In genomic region chr7:115568821-115569240, GRCm38 (mm10) we compare ENCODE assay signal across 10 mouse cellular contexts.
DNase-seq lines count a peak whose midpoint lies in the region; ATAC-seq and TF ChIP-seq lines count a peak whose summit lies in the region.
"Had no signal": no experiment of that assay in that cellular context is flagged by ENCODE, and none has a peak within 500 bp of the region (broad histone marks: within the 10 kb centered on the region; RNA-seq: fewer than 3 reads in every experiment).

No protein-coding gene starts in this region.

- no peak overlapping the region for H3K4me3 ChIP-seq in intestine, embryonic 14.5 days (ENCODE audit: low read depth, low read length)
- no peak overlapping the region for H3K4me3 ChIP-seq in intestine, embryonic 16.5 days (ENCODE audit: low read length)
- no peak overlapping the region for H3K4me3 ChIP-seq in embryonic facial prominence, embryonic 12.5 days
- H3K4me3 ChIP-seq in heart, postnatal 0 days (ENCODE audit: low read depth, low read length) = no peak overlapping the region
- H3K4me3 ChIP-seq in midbrain, embryonic 16.5 days (ENCODE audit: low read depth, low read length) = peak overlapping the region; percentile 28
- H3K4me3 ChIP-seq in liver, embryonic 12.5 days = no peak overlapping the region
- H3K4me3 ChIP-seq: stomach, embryonic 15.5 days had no signal

- no peak for ATAC-seq in intestine, embryonic 14.5 days (replicated peaks; ENCODE audit: low FRiP score, low TSS enrichment, low read depth)
- no peak for ATAC-seq in intestine, embryonic 16.5 days
- ATAC-seq in embryonic facial prominence, embryonic 12.5 days (ENCODE audit: insufficient number of reproducible peaks, insufficient read depth, low FRiP score, low TSS enrichment) = 0 out of 2 replicates have a peak, but pooled peaks have one; percentile 67
- ATAC-seq in heart, postnatal 0 days (ENCODE audit: insufficient read depth, low read depth) = no peak
- peak; percentile 60 for ATAC-seq in midbrain, embryonic 16.5 days
- ATAC-seq in megakaryocyte-erythroid progenitor cell, adult 5-6 weeks (replicated peaks; ENCODE audit: low FRiP score, low TSS enrichment, poor library complexity, severe bottlenecking) = no peak
- no peak for ATAC-seq in liver, embryonic 12.5 days

- peaks cover 16% of the 10 kb centered on the region; the same call in 1 of the 2 replicates for H3K4me1 ChIP-seq in intestine, embryonic 14.5 days (replicated peaks; ENCODE audit: control insufficient read depth, insufficient read depth, low read length)
- H3K4me1 ChIP-seq in intestine, embryonic 16.5 days (ENCODE audit: control insufficient read depth, insufficient read depth, low read length) = peaks cover 4% of the 10 kb centered on the region
- peaks cover 20% of the 10 kb centered on the region for H3K4me1 ChIP-seq in embryonic facial prominence, embryonic 12.5 days
- peaks cover 5% of the 10 kb centered on the region; the same call in 1 of the 2 replicates for H3K4me1 ChIP-seq in heart, postnatal 0 days (ENCODE audit: control insufficient read depth, insufficient read depth)
- H3K4me1 ChIP-seq in midbrain, embryonic 16.5 days (ENCODE audit: control insufficient read depth, insufficient read depth, low read length) = peaks cover 24% of the 10 kb centered on the region
- H3K4me1 ChIP-seq in liver, embryonic 12.5 days = peaks cover 13% of the 10 kb centered on the region; the same call in 1 of the 2 replicates

- DNase-seq in intestine, embryonic 14.5 days (ENCODE audit: low spot score) = peak; percentile 57
- DNase-seq in heart, postnatal 0 days (ENCODE audit: low spot score) = peak; percentile 6
- no peak for DNase-seq in layer of hippocampus, adult 9-10 months (ENCODE audit: low spot score)

- H3K27ac ChIP-seq in intestine, embryonic 14.5 days (ENCODE audit: low read depth) = no peak overlapping the region
- no peak overlapping the region for H3K27ac ChIP-seq in intestine, embryonic 16.5 days (ENCODE audit: low read length)
- H3K27ac ChIP-seq in embryonic facial prominence, embryonic 12.5 days = no peak overlapping the region
- no peak overlapping the region for H3K27ac ChIP-seq in heart, postnatal 0 days (ENCODE audit: low read depth)
- peak overlapping the region; percentile 47; the same call in 1 of the 2 replicates for H3K27ac ChIP-seq in midbrain, embryonic 16.5 days (ENCODE audit: low read length)
- no peak overlapping the region for H3K27ac ChIP-seq in liver, embryonic 12.5 days
- H3K27ac ChIP-seq: liver, embryonic 14.5 days; stomach, embryonic 15.5 days had no signal

- WGBS in intestine, embryonic 14.5 days = 37% methylated on average over 9 of the region's 9 CpGs
- 40% methylated on average over 9 of the region's 9 CpGs for WGBS in intestine, embryonic 16.5 days
- WGBS in embryonic facial prominence, embryonic 12.5 days = 20% methylated on average over 9 of the region's 9 CpGs
- WGBS in heart, postnatal 0 days = 30% methylated on average over 9 of the region's 9 CpGs
- 2% methylated on average over 9 of the region's 9 CpGs for WGBS in midbrain, embryonic 16.5 days
- 69% methylated on average over 9 of the region's 9 CpGs for WGBS in liver, embryonic 12.5 days (ENCODE audit: insufficient replicate concordance)

- no peak for TF ChIP-seq EP300 in heart, postnatal 0 days (IDR thresholded peaks at IDR 0.05; ENCODE audit: low read depth)

- TF ChIP-seq CTCF in heart, postnatal 0 days (IDR thresholded peaks at IDR 0.05; ENCODE audit: low read depth) = no peak

- no peaks in the 10 kb centered on the region for H3K27me3 ChIP-seq in intestine, embryonic 14.5 days (replicated peaks; ENCODE audit: control insufficient read depth, insufficient read depth, low read length)
- no peaks in the 10 kb centered on the region for H3K27me3 ChIP-seq in intestine, embryonic 16.5 days (replicated peaks; ENCODE audit: control insufficient read depth, insufficient read depth, low read length)
- H3K27me3 ChIP-seq in embryonic facial prominence, embryonic 12.5 days = 0 out of 2 replicates have a peak, but pooled peaks cover 4% of the 10 kb centered on the region
- no peaks in the 10 kb centered on the region for H3K27me3 ChIP-seq in heart, postnatal 0 days (ENCODE audit: control insufficient read depth, insufficient read depth, low read length)
- H3K27me3 ChIP-seq in midbrain, embryonic 16.5 days (ENCODE audit: control insufficient read depth, insufficient read depth, low read depth, low read length) = no peaks in the 10 kb centered on the region; the same call in 1 of the 2 replicates
- H3K27me3 ChIP-seq in liver, embryonic 12.5 days (replicated peaks) = no peaks in the 10 kb centered on the region
- H3K27me3 ChIP-seq: stomach, embryonic 15.5 days had no signal

- no peaks in the 10 kb centered on the region for H3K9me3 ChIP-seq in intestine, embryonic 14.5 days (ENCODE audit: control insufficient read depth, low read length)
- no peaks in the 10 kb centered on the region for H3K9me3 ChIP-seq in intestine, embryonic 16.5 days (ENCODE audit: control insufficient read depth, low read length)
- H3K9me3 ChIP-seq in embryonic facial prominence, embryonic 12.5 days = no peaks in the 10 kb centered on the region
- H3K9me3 ChIP-seq in heart, postnatal 0 days (replicated peaks; ENCODE audit: control insufficient read depth, low read length) = no peaks in the 10 kb centered on the region
- H3K9me3 ChIP-seq in midbrain, embryonic 16.5 days (replicated peaks; ENCODE audit: control insufficient read depth, low read length, poor library complexity, severe bottlenecking) = no peaks in the 10 kb centered on the region
- H3K9me3 ChIP-seq in liver, embryonic 12.5 days (replicated peaks) = no peaks in the 10 kb centered on the region
- H3K9me3 ChIP-seq: stomach, embryonic 15.5 days had no signal

- H3K9ac ChIP-seq in intestine, embryonic 14.5 days (ENCODE audit: low read length) = no peak overlapping the region
- H3K9ac ChIP-seq in intestine, embryonic 16.5 days (ENCODE audit: low read depth, low read length) = no peak overlapping the region
- no peak overlapping the region for H3K9ac ChIP-seq in embryonic facial prominence, embryonic 12.5 days
- no peak overlapping the region for H3K9ac ChIP-seq in heart, postnatal 0 days (replicated peaks; ENCODE audit: low read depth, low read length)
- peak overlapping the region; percentile 39 for H3K9ac ChIP-seq in midbrain, embryonic 16.5 days (ENCODE audit: low read depth, low read length)
- H3K9ac ChIP-seq in liver, embryonic 12.5 days = no peak overlapping the region
- H3K9ac ChIP-seq: liver, embryonic 14.5 days; stomach, embryonic 15.5 days had no signal

- H3K4me2 ChIP-seq in intestine, embryonic 14.5 days (ENCODE audit: low read length) = no peak overlapping the region
- no peak overlapping the region for H3K4me2 ChIP-seq in intestine, embryonic 16.5 days (ENCODE audit: low read depth, low read length)
- H3K4me2 ChIP-seq in embryonic facial prominence, embryonic 12.5 days (replicated peaks) = peak overlapping the region; percentile 4
- peak overlapping the region; percentile 37 for H3K4me2 ChIP-seq in heart, postnatal 0 days (ENCODE audit: low read depth, low read length)
- peak overlapping the region; percentile 60 for H3K4me2 ChIP-seq in midbrain, embryonic 16.5 days (ENCODE audit: low read length)
- H3K4me2 ChIP-seq in liver, embryonic 12.5 days = no peak overlapping the region
- H3K4me2 ChIP-seq: stomach, embryonic 15.5 days had no signal

- H3K36me3 ChIP-seq in intestine, embryonic 14.5 days (ENCODE audit: control insufficient read depth, insufficient read depth, low read length) = no peaks in the 10 kb centered on the region
- no peaks in the 10 kb centered on the region for H3K36me3 ChIP-seq in intestine, embryonic 16.5 days (ENCODE audit: control insufficient read depth, insufficient read depth, low read length)
- H3K36me3 ChIP-seq in embryonic facial prominence, embryonic 12.5 days = no peaks in the 10 kb centered on the region
- no peaks in the 10 kb centered on the region for H3K36me3 ChIP-seq in heart, postnatal 0 days (replicated peaks; ENCODE audit: control insufficient read depth, insufficient read depth, low read length)
- no peaks in the 10 kb centered on the region for H3K36me3 ChIP-seq in midbrain, embryonic 16.5 days (ENCODE audit: control insufficient read depth, insufficient read depth, low read length)
- H3K36me3 ChIP-seq in liver, embryonic 12.5 days = no peaks in the 10 kb centered on the region
- H3K36me3 ChIP-seq: stomach, embryonic 15.5 days had no signal

Comparison
In these comparisons a context has a peak if more than half of its experiments do, and no peak if none do; other contexts are left out.
1. ATAC-seq: peak in embryonic facial prominence, embryonic 12.5 days (single experiment) and midbrain, embryonic 16.5 days (single experiment); none in intestine, embryonic 14.5 days (single experiment), intestine, embryonic 16.5 days (single experiment), heart, postnatal 0 days (single experiment), megakaryocyte-erythroid progenitor cell, adult 5-6 weeks (single experiment) and liver, embryonic 12.5 days (single experiment).
2. H3K4me2 ChIP-seq: peak in embryonic facial prominence, embryonic 12.5 days (single experiment), heart, postnatal 0 days (single experiment) and midbrain, embryonic 16.5 days (single experiment); none in intestine, embryonic 14.5 days (single experiment), intestine, embryonic 16.5 days (single experiment) and liver, embryonic 12.5 days (single experiment).